Mouse (Mus musculus): ENCODE data around the gene A930018P22Rik. TPM values are rescaled to one million over a fixed set of nuclear protein-coding genes. Genes with fewer than 3 reads are reported as not detected.

A930018P22Rik gene
- polyA plus RNA-seq, 1 experiment = not detected

DNA sequence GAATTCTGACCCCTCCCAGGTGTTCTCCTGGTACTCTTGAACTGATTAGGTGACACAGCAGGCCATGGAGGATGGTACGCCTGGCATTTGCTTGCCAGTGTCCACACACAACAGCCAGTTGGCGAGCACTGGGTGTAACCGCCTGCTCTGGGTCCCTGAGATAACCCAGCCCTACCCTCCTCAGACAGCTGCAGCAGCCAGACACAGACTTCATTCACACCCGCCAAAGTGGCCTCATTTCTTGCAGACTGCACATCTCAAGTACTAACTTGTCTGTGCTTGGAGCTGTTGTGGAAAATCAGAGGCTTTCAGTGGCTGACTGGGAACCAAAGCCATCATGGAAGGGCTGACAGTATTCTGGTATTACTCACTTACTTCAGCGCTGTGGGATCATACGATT, 7.6 kb downstream of the A930018P22Rik start:
- Histone ChIP-seq H3K4me1 (ENCODE audit: control insufficient read depth, insufficient read depth, insufficient read length) (no peaks in the 10 kb centered on the region), H3K36me3 (ENCODE audit: control insufficient read depth, insufficient read depth, low read length) (no peaks in the 10 kb centered on the region), H3K4me3 (ENCODE audit: extremely low read depth, insufficient read depth, insufficient read length) (no peak overlapping the region), H3K27me3 (ENCODE audit: control insufficient read depth, insufficient read depth, low read length) (no peaks in the 10 kb centered on the region), H3K27ac (ENCODE audit: insufficient read depth, low read length) (no peak overlapping the region)
- TF ChIP-seq CTCF (IDR thresholded peaks at IDR 0.05; ENCODE audit: extremely low read depth, insufficient read depth, insufficient read length, insufficient replicate concordance) = no peak
- TF ChIP-seq POLR2A (IDR thresholded peaks at IDR 0.05; ENCODE audit: low read depth, low read length) = no peak
- DNase-seq (ENCODE audit: low read depth in 1 of 2, low spot score in 2 of 2) = no peak
- 79% methylated on average over 6 of the region's 6 CpGs for WGBS

DNA sequence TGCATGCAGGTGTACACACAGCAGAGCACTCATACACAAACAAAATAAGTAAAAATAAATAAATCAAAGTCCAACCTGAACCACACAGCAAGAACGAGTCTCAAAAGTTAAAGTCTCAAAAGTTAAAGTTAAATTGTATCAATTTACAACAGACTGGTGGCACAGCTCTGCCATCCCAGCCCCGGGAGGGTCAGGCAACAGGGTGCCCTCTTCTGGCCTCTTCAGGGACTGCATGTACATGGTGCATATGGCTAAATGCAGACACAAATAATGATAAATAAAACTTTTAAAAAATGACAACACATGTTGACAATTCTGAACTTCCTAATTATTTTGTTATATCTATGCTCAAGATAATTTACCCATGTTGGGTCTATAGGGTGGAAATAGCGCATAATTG, 8.4 kb downstream of the A930018P22Rik start:
- Histone ChIP-seq H3K27ac (ENCODE audit: insufficient read depth, low read length) (no peak overlapping the region), H3K4me3 (ENCODE audit: extremely low read depth, insufficient read depth, insufficient read length) (no peak overlapping the region), H3K27me3 (ENCODE audit: control insufficient read depth, insufficient read depth, low read length) (no peaks in the 10 kb centered on the region), H3K4me1 (ENCODE audit: control insufficient read depth, insufficient read depth, insufficient read length) (no peaks in the 10 kb centered on the region), H3K36me3 (ENCODE audit: control insufficient read depth, insufficient read depth, low read length) (no peaks in the 10 kb centered on the region)
- DNase-seq (ENCODE audit: low read depth in 1 of 2, low spot score in 2 of 2) = peak in 1 of 2 experiments; percentile 14
- TF ChIP-seq CTCF (IDR thresholded peaks at IDR 0.05; ENCODE audit: extremely low read depth, insufficient read depth, insufficient read length, insufficient replicate concordance) = peak; percentile 26; the same call in 1 of the 2 replicates
- no peak for TF ChIP-seq POLR2A (IDR thresholded peaks at IDR 0.05; ENCODE audit: low read depth, low read length)
- WGBS = 66% methylated on average over 3 of the region's 3 CpGs

DNA sequence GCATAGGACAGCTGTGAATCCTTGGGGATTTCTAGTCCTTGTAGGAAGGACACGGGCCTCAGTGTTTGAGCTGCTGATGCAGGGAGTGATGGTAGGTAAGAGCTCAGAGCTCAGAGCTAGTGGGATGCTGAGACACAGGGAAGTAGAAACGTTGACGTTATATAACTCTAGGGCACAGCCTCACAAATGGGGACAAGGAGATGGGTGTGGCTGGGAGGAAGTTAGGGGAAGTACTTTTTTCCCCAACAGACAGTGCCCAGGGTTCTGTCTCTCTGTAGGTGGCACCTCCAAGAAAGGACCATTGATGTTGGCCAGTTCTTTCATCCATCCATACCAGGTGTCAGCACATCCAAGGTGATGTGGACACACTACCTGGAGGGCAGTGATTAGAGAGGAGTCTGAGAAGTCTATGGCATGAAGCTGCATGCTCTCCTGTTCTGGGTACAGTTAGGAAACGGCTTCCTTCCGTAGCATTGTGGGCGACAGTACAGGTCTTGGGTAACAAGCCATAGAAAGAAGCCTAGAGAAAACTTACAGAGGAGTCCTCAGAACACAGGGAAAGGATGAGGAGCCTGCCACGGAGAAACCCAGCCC, 9.8 kb downstream of the A930018P22Rik start:
- TF ChIP-seq CTCF (IDR thresholded peaks at IDR 0.05; ENCODE audit: extremely low read depth, insufficient read depth, insufficient read length, insufficient replicate concordance) (no peak), POLR2A (IDR thresholded peaks at IDR 0.05; ENCODE audit: low read depth, low read length) (no peak)
- Histone ChIP-seq H3K4me3 (ENCODE audit: extremely low read depth, insufficient read depth, insufficient read length) (no peak overlapping the region), H3K27me3 (ENCODE audit: control insufficient read depth, insufficient read depth, low read length) (no peaks in the 10 kb centered on the region), H3K27ac (ENCODE audit: insufficient read depth, low read length) (no peak overlapping the region), H3K4me1 (ENCODE audit: control insufficient read depth, insufficient read depth, insufficient read length) (no peaks in the 10 kb centered on the region), H3K36me3 (ENCODE audit: control insufficient read depth, insufficient read depth, low read length) (no peaks in the 10 kb centered on the region)
- DNase-seq (ENCODE audit: low read depth in 1 of 2, low spot score in 2 of 2) = no peak
- 52% methylated on average over 7 of the region's 7 CpGs for WGBS

DNA sequence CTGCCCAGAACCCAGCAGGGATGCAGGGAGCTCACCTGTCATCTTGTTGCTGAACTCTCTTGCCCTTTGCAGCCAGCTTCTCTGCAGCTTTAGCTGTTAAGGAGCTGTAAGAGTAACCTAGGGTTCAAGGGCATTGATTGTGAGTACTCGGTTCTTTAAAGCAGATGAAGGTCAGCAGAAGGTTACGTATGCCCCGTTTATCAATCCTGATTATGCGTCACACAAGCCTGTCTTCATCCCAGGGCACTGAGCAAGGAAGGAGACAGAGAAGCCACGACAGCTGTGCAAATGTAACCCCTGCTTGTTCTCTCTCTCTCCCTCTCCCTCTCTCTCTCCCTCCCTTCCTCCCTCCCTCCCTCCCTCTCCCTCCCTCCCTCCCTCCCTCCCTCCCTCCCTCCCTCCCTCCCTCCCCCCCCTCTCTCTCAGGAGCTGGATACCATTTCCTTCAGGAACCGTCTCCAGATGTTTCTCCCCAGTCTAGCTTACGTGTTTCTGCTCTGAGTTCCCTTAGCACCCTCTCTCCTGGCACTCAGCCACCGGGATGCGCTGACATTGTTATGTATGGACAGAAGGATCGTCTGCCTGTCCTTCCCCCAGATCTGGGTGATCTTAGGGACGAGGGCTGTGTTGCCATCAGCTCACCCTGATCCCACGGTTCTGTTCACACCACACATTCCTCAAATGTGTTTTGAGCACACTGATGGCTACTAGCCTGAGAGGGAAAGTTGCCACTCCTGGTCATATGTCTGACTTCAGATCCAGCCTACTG, 10.7 kb downstream of the A930018P22Rik start:
- TF ChIP-seq POLR2A (IDR thresholded peaks at IDR 0.05; ENCODE audit: low read depth, low read length) = no peak
- no peak for TF ChIP-seq CTCF (IDR thresholded peaks at IDR 0.05; ENCODE audit: extremely low read depth, insufficient read depth, insufficient read length, insufficient replicate concordance)
- no peaks in the 10 kb centered on the region for H3K36me3 ChIP-seq (ENCODE audit: control insufficient read depth, insufficient read depth, low read length)
- 44% methylated on average over 12 of the region's 12 CpGs for WGBS
- no peak overlapping the region for H3K27ac ChIP-seq (ENCODE audit: insufficient read depth, low read length)
- no peaks in the 10 kb centered on the region for H3K4me1 ChIP-seq (ENCODE audit: control insufficient read depth, insufficient read depth, insufficient read length)
- no peaks in the 10 kb centered on the region for H3K27me3 ChIP-seq (ENCODE audit: control insufficient read depth, insufficient read depth, low read length)
- no peak overlapping the region for H3K4me3 ChIP-seq (ENCODE audit: extremely low read depth, insufficient read depth, insufficient read length)
- DNase-seq (ENCODE audit: low read depth in 1 of 2, low spot score in 2 of 2) = no peak

DNA sequence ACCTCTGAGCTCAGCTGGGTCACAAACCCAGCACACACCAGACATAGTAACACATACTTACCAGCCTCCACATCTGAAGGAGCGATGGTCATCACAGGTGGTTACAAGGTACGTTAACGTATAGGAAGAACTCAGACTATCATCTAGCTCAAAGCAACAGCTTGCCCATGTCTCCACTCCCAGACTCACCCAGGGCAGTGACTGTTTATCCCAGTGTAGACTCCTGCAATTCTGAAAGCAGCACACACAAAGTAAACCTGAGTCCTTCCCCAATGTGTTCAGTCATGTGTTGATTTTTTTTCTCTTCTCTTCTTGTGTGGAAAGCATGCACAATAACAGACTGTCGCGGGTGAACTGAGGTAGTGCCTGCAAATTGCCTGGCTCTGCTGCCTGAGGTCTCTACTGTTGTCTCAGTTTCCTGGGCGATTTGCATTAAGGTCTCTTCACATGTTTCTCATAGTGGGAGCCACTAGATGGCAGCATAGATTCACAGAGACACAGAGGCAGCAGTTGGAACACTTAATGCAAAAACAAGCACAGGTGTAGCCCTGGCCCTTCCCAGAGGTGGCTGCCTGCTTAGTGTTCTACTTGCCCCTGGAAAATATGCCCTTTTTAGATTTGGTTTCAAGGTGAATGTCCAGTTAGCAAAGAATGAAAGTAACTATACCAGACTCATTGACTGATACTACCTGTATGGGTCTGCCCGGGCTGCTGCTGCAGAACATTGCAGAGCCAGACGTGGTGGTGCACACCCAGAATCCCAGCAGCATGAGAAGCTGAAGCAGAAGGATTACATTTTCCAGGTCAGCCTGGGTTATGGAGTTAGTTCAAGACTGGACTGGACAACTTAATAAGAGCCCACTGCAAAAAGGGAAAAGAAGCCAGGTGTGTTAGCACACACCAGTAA, 11.8 kb downstream of the A930018P22Rik start:
- no peaks in the 10 kb centered on the region for H3K4me1 ChIP-seq (ENCODE audit: control insufficient read depth, insufficient read depth, insufficient read length)
- TF ChIP-seq CTCF (IDR thresholded peaks at IDR 0.05; ENCODE audit: extremely low read depth, insufficient read depth, insufficient read length, insufficient replicate concordance) = peak; percentile 62; the same call in 1 of the 2 replicates
- TF ChIP-seq POLR2A (IDR thresholded peaks at IDR 0.05; ENCODE audit: low read depth, low read length) = no peak
- no peaks in the 10 kb centered on the region for H3K27me3 ChIP-seq (ENCODE audit: control insufficient read depth, insufficient read depth, low read length)
- H3K36me3 ChIP-seq (ENCODE audit: control insufficient read depth, insufficient read depth, low read length) = no peaks in the 10 kb centered on the region
- H3K4me3 ChIP-seq (ENCODE audit: extremely low read depth, insufficient read depth, insufficient read length) = no peak overlapping the region
- 50% methylated on average over 8 of the region's 8 CpGs for whole genome bisulfite sequencing
- no peak overlapping the region for H3K27ac ChIP-seq (ENCODE audit: insufficient read depth, low read length)
- peak; percentile 26 to 46 for DNase-seq (ENCODE audit: low read depth in 1 of 2, low spot score in 2 of 2)

DNA sequence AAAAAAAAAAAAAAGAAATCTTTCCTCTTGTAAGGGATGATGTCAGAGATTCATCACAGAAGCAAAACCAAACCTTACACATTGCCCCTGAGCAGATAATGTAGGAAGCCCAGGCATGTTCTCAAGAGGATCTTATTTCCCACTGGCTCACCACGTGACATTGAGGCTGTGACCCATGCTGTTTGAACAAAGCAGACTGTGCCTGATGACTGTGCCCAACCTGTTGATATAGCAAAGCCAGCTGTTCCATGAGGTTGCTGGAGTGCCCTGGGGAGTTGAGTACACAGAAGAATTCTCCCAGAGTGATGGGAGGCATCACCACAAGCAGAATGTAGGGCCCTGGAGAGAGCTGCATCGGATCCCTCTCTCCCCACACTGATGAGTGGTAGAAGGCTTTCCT, 13.4 kb downstream of the A930018P22Rik start:
- no peak for DNase-seq (ENCODE audit: low read depth in 1 of 2, low spot score in 2 of 2)
- Histone ChIP-seq H3K36me3 (ENCODE audit: control insufficient read depth, insufficient read depth, low read length) (no peaks in the 10 kb centered on the region), H3K27me3 (ENCODE audit: control insufficient read depth, insufficient read depth, low read length) (no peaks in the 10 kb centered on the region), H3K27ac (ENCODE audit: insufficient read depth, low read length) (no peak overlapping the region), H3K4me3 (ENCODE audit: extremely low read depth, insufficient read depth, insufficient read length) (no peak overlapping the region), H3K4me1 (ENCODE audit: control insufficient read depth, insufficient read depth, insufficient read length) (no peaks in the 10 kb centered on the region)
- WGBS = 69% methylated on average over 2 of the region's 2 CpGs
- TF ChIP-seq POLR2A (IDR thresholded peaks at IDR 0.05; ENCODE audit: low read depth, low read length) = no peak
- TF ChIP-seq CTCF (IDR thresholded peaks at IDR 0.05; ENCODE audit: extremely low read depth, insufficient read depth, insufficient read length, insufficient replicate concordance) = no peak
